ENCODE assay signal across 7 mouse cellular contexts in the genomic region with DNA sequence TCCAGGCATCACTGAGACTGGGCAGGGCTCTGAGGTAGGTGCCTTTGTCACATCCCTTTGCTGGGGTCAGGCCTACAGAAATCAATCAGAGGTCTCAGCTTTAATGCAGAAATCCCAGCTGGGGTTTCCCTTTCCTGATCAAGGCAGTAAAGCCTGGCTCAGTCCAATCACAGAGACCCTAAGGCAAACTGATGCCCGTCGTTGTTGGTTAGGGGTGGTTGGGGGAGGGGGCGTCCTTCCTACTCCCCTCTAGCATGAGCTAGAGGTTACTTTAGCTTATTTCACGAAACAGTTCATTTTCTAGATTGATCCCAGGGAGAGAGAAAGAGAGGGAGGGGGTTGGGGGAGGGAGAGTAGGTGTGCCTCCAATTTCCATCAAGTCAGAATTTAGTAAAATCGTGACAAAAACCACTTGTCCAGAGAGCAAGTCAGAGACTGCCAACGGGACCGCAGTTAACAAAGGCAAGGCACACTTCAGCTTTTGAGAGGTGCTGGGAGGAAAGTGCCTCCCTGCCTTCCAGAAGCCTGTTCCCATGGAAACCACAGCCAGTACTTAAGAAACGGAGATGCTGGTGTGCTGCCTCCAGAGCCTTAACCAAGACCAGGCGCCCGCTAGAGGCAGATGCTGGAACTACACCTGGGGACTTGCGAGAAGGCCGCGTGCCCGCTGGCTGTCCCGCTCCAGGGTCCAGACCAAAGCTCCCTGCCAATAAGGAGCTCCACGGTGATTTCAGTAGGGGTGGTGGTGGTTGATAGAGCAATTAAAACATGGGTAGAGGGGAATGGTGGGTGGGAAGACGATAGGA. TPM values are rescaled to one million over a fixed set of nuclear protein-coding genes. Genes with fewer than 3 reads are reported as not detected.
DNase-seq lines count a peak whose midpoint lies in the region; ATAC-seq and TF ChIP-seq lines count a peak whose summit lies in the region.

No protein-coding gene starts in this region.

- TF ChIP-seq CTCF in intestine, postnatal 0 days (IDR thresholded peaks at IDR 0.05; ENCODE audit: low read depth): peak; percentile 90

- H3K27me3 ChIP-seq in intestine, postnatal 0 days (replicated peaks; ENCODE audit: control insufficient read depth, insufficient read depth, low read length): 0 out of 2 replicates have a peak, but pooled peaks cover 6% of the 10 kb centered on the region
- H3K27me3 ChIP-seq in midbrain, embryonic 14.5 days (ENCODE audit: control insufficient read depth, insufficient read depth, low read length): peaks cover 11% of the 10 kb centered on the region; the same call in 1 of the 2 replicates

- H3K36me3 ChIP-seq in intestine, postnatal 0 days (ENCODE audit: control insufficient read depth, insufficient read depth): peaks cover 14% of the 10 kb centered on the region
- H3K36me3 ChIP-seq in midbrain, embryonic 14.5 days (ENCODE audit: control insufficient read depth, insufficient read depth, low read length): peaks cover 17% of the 10 kb centered on the region

- H3K4me1 ChIP-seq in intestine, postnatal 0 days (replicated peaks; ENCODE audit: control insufficient read depth, insufficient read depth, low read length): no peaks in the 10 kb centered on the region
- H3K4me1 ChIP-seq in midbrain, embryonic 14.5 days (ENCODE audit: control insufficient read depth, insufficient read depth, low read length): peaks cover 21% of the 10 kb centered on the region

- no peak overlapping the region for H3K4me2 ChIP-seq in intestine, postnatal 0 days (replicated peaks; ENCODE audit: low read depth)
- H3K4me2 ChIP-seq in midbrain, embryonic 14.5 days (ENCODE audit: low read length): peak overlapping the region; percentile 42

- WGBS in intestine, postnatal 0 days: 14% methylated on average over 17 of the region's 17 CpGs
- WGBS in midbrain, embryonic 14.5 days: 2% methylated on average over 17 of the region's 17 CpGs

- peak; percentile 38; the same call in 1 of the 2 replicates for ATAC-seq in intestine, postnatal 0 days
- ATAC-seq in midbrain, embryonic 14.5 days (ENCODE audit: low FRiP score, low TSS enrichment): peak; percentile 83

- peak; percentile 90 for DNase-seq in adrenal gland, adult 2 months
- peak; percentile 91 for DNase-seq in embryo, embryonic 10 days (ENCODE audit: low spot score)
- peak; percentile 98 for DNase-seq in gastrocnemius, postnatal 10 days
- DNase-seq in left cerebral cortex, postnatal 25 days (ENCODE audit: low spot score in 2 of 2): peak; percentile 96 to 98
- peak; percentile 99 for DNase-seq in midbrain, embryonic 14.5 days
- DNase-seq in spleen, adult 12 weeks (ENCODE audit: low spot score): peak; percentile 82

- H3K9me3 ChIP-seq in intestine, postnatal 0 days (ENCODE audit: control insufficient read depth): no peaks in the 10 kb centered on the region
- no peaks in the 10 kb centered on the region for H3K9me3 ChIP-seq in midbrain, embryonic 14.5 days (ENCODE audit: control insufficient read depth, low read length)

- no peak overlapping the region for H3K4me3 ChIP-seq in intestine, postnatal 0 days (ENCODE audit: low read depth, low read length)
- no peak overlapping the region for H3K4me3 ChIP-seq in midbrain, embryonic 14.5 days (replicated peaks; ENCODE audit: low read depth, low read length)

- no peak overlapping the region for H3K9ac ChIP-seq in intestine, postnatal 0 days (ENCODE audit: low read depth, low read length)
- peak overlapping the region; percentile 6; the same call in 1 of the 2 replicates for H3K9ac ChIP-seq in midbrain, embryonic 14.5 days (replicated peaks; ENCODE audit: low read length)

- no peak overlapping the region for H3K27ac ChIP-seq in intestine, postnatal 0 days (ENCODE audit: low read depth, low read length)
- H3K27ac ChIP-seq in midbrain, embryonic 14.5 days (replicated peaks; ENCODE audit: low read depth, low read length): peak overlapping the region; percentile 71

- intact Hi-C loops in left cerebral cortex, postnatal 25 days (cut with DNase I): loop anchor here (1.0 to 5.0 kb wide), 2 partner anchors 117 to 209 kb away; a partner anchor contains a TSS

RNA-seq across cellular contexts. Expression of a gene that starts 16.8 kb away (rescaled TPM):
- 100 to 1,000 TPM; 234 to 244 TPM for total RNA-seq in adrenal gland, adult 2 months (2021)
- polyA plus RNA-seq in adrenal gland, adult 2 months (2012; rRNA removed): 52.6 and 73.7 TPM in 2 replicates
- total RNA-seq in gastrocnemius, postnatal 10 days (2021): 10 to 100 TPM; 82.0 to 91.3 TPM
- 141 and 148 TPM in 2 replicates for polyA plus RNA-seq in intestine, postnatal 0 days (2015; fragmentation: Nextera tagmentation; extraction: Ambion mirVana)
- total RNA-seq in left cerebral cortex, postnatal 25 days (2021): 100 to 1,000 TPM; 349 to 350 TPM
- 305 and 353 TPM in 2 replicates for polyA plus RNA-seq in midbrain, embryonic 14.5 days (2014; fragmentation: Nextera tagmentation; extraction: Ambion mirVana)

RNA-seq across cellular contexts. Expression of a gene that starts 29.4 kb away (rescaled TPM):
- 100 to 1,000 TPM; 380 to 402 TPM for total RNA-seq in adrenal gland, adult 2 months (2021)
- 67.7 and 81.7 TPM in 2 replicates for polyA plus RNA-seq in adrenal gland, adult 2 months (2012; rRNA removed)
- 10 to 100 TPM; 28.5 to 40.5 TPM for total RNA-seq in gastrocnemius, postnatal 10 days (2021)
- polyA plus RNA-seq in intestine, postnatal 0 days (2015; fragmentation: Nextera tagmentation; extraction: Ambion mirVana): 1,208 and 1,296 TPM in 2 replicates
- 10 to 100 TPM; 39.5 to 42.4 TPM for total RNA-seq in left cerebral cortex, postnatal 25 days (2021)
- polyA plus RNA-seq in midbrain, embryonic 14.5 days (2014; fragmentation: Nextera tagmentation; extraction: Ambion mirVana): 100 and 102 TPM in 2 replicates

RNA-seq across cellular contexts. Expression of a gene that starts 43.7 kb away (rescaled TPM):
- total RNA-seq in adrenal gland, adult 2 months (2021): 100 to 1,000 TPM; 346 to 422 TPM
- 543 and 654 TPM in 2 replicates for polyA plus RNA-seq in adrenal gland, adult 2 months (2012; rRNA removed)
- 100 to 1,000 TPM; 182 to 191 TPM for total RNA-seq in gastrocnemius, postnatal 10 days (2021)
- polyA plus RNA-seq in intestine, postnatal 0 days (2015; fragmentation: Nextera tagmentation; extraction: Ambion mirVana): 277 and 284 TPM in 2 replicates
- total RNA-seq in left cerebral cortex, postnatal 25 days (2021): 100 to 1,000 TPM; 258 to 277 TPM
- polyA plus RNA-seq in midbrain, embryonic 14.5 days (2014; fragmentation: Nextera tagmentation; extraction: Ambion mirVana): 61.4 and 68.0 TPM in 2 replicates

Comparison
In these comparisons a context has a peak if more than half of its experiments do, and no peak if none do; other contexts are left out.
1. RNA of a gene that starts 29.4 kb away (total RNA-seq): 380 to 402 TPM in adrenal gland, adult 2 months; 39.5 to 42.4 TPM in left cerebral cortex, postnatal 25 days and 28.5 to 40.5 TPM in gastrocnemius, postnatal 10 days; every median in the first group is over 4 times any median in the second.
2. Peak in every context shown above with its lines, with median percentiles within 50 percentile points of each other: DNase-seq.